Mouse (Mus musculus) regulatory T cell (primary cell): ENCODE measurements around the gene 1700093K21Rik.
"Not testable (repeated sequence)": the region's sequence is repeated elsewhere in the genome, so short reads cannot be mapped to it uniquely, and the experiment has no call there.

Source experiments
- in situ Hi-C: fragments of 300-600 bp; cut with MboI, MseI; formaldehyde crosslinking; loops from one replicate; pipeline ENCODE4 v1.15.1; 2025; ENCODE audit warnings: high pct_unique_total_duplicates

The 1700093K21Rik gene

GRCm38 (mm10) chr11:23520473-23521205 lies at the start of gene 1700093K21Rik:
1700093K21Rik (minus strand) TSS chr11:23521155.
- in situ Hi-C loops, result no loop called here

- in situ Hi-C loops, result loop anchor here (5.0 kb wide), 1 partner anchor 153 kb away; no protein-coding TSS in a partner anchor
These were observed 49.2 kb upstream of the 1700093K21Rik start for GRCm38 (mm10) chr11:23570130-23570529.

GRCm38 (mm10) chr11:23565761-23566160 lies 44.8 kb upstream of the 1700093K21Rik start:
- in situ Hi-C loops, result no loop called here

GRCm38 (mm10) chr11:23557039-23557630 lies 36.2 kb upstream of the 1700093K21Rik start:
- in situ Hi-C loops, result no loop called here

- in situ Hi-C loops, result no loop called here
These were observed 16.5 kb upstream of the 1700093K21Rik start for GRCm38 (mm10) chr11:23537446-23537845.

- in situ Hi-C loops, result no loop called here
These were observed 2.0 kb downstream of the 1700093K21Rik start for GRCm38 (mm10) chr11:23518981-23519380.

DNA sequence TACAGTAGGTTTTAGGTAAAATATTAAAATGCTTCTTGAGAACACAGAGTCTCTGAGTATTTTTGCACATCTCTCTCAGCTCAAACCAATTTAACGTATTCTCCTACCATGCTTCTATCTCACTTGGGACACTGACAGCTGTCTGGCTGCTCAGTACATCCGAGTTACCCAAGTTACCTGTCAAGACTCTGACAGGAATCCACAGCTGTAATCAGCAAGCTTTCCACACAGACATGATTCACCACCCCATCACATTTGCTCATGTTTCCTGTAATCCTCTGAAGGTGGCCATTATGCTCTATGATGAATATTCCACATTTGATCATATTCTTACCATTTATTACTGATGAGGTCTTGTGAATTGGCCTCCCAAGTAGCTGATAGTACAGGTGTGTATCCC lies 5.6 kb downstream of the 1700093K21Rik start:
- in situ Hi-C loops, result no loop called here

- in situ Hi-C loops, result not testable (repeated sequence)
These were observed 6.2 kb downstream of the 1700093K21Rik start for GRCm38 (mm10) chr11:23514785-23515184.

GRCm38 (mm10) chr11:23504801-23505200 lies 16.2 kb downstream of the 1700093K21Rik start:
- in situ Hi-C loops, result not testable (repeated sequence)

GRCm38 (mm10) chr11:23498609-23499008 lies 22.3 kb downstream of the 1700093K21Rik start:
- in situ Hi-C loops, result loop anchor here (5.0 to 10.0 kb wide), 2 partner anchors 386 to 491 kb away; partner anchors contain the start of gene Fam161a

- in situ Hi-C loops, result loop anchor here (5.0 to 10.0 kb wide), 2 partner anchors 387 to 491 kb away; partner anchors contain the start of gene Fam161a
These were observed 23.0 kb downstream of the 1700093K21Rik start, which contains the start of gene Ahsa2 for GRCm38 (mm10) chr11:23497718-23498509. Ahsa2 (minus strand) TSS chr11:23498030.

GRCm38 (mm10) chr11:23497335-23497717 lies 23.6 kb downstream of the 1700093K21Rik start:
- in situ Hi-C loops, result loop anchor here (5.0 to 10.0 kb wide), 2 partner anchors 387 to 490 kb away; partner anchors contain the start of gene Fam161a

GRCm38 (mm10) chr11:23496661-23497060 lies 24.3 kb downstream of the 1700093K21Rik start:
- in situ Hi-C loops, result loop anchor here (5.0 to 10.0 kb wide), 2 partner anchors 388 to 489 kb away; partner anchors contain the start of gene Fam161a

- in situ Hi-C loops, result loop anchor here (5.0 to 10.0 kb wide), 2 partner anchors 390 to 488 kb away; partner anchors contain the start of gene Fam161a
These were observed 25.7 kb downstream of the 1700093K21Rik start for GRCm38 (mm10) chr11:23495231-23495630.

- in situ Hi-C loops, result loop anchor here (5.0 to 10.0 kb wide), 2 partner anchors 95 to 393 kb away; no protein-coding TSS in a partner anchor
These were observed 28.7 kb downstream of the 1700093K21Rik start for GRCm38 (mm10) chr11:23492048-23492790.

DNA sequence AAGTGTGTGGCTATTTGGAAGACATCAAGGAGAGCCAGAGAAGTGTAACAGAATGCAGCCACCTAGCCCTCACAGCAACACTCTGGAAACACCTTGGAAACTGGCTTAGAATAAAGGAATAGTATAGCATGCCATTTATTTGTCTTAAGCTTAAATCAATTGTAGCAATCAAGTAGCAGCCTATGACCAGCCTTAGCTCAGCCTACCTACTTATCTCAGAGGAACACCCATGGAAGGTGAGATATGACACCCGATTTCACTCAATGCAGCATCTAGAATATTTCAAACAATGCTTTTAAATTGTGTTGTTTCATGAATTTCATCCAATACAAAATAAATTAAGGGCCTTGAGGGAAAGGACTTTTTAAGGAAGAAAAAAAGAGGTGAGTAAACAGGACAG lies 31.0 kb downstream of the 1700093K21Rik start:
- in situ Hi-C loops, result loop anchor here (5.0 to 10.0 kb wide), 2 partner anchors 93 to 395 kb away; no protein-coding TSS in a partner anchor
